ENCODE assay signal across 33 mouse cellular contexts in the genomic region with DNA sequence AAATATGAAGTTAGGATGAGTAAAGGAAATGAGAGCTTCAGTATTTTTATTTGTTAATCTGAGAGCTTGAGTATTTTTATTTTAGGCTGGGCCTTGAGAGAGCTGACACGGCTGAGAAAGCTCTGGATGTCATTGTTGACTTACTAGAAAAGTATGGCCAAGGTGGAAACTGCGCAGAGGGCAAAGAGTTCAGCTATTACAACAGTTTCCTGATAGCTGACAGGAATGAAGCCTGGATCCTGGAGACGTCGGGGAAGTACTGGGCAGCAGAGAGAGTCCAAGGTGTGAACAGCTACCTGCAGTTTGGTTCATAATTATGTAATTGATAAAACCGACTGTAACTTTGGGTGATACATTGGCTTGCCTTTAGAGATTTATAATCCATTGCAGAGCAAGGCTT. TPM values are rescaled to one million over a fixed set of nuclear protein-coding genes. Genes with fewer than 3 reads are reported as not detected.
"Had no signal": no experiment of that assay in that cellular context is flagged by ENCODE, and none has a peak within 500 bp of the region (broad histone marks: within the 10 kb centered on the region; RNA-seq: fewer than 3 reads in every experiment).

No protein-coding gene starts in this region.

- ATAC-seq: forebrain, embryonic 13.5 days; forebrain, embryonic 14.5 days; forebrain, embryonic 15.5 days; forebrain, embryonic 16.5 days; forebrain, postnatal 0 days had no signal

- DNase-seq: cerebellum, adult 2 months; cerebellum, adult 8-10 months; cerebellum, adult 9-10 months; cerebellum, adult 9-11 months; cerebellum, postnatal 10 days; cerebellum, postnatal 25 days; cerebellum, postnatal 36 days; embryo, embryonic 11 days; forebrain, postnatal 0 days; gastrocnemius, adult 2 months; gastrocnemius, postnatal 10 days; gastrocnemius, postnatal 14 days; gastrocnemius, postnatal 25 days; gastrocnemius, postnatal 36 days; heart, adult 11 months; heart, adult 18-20 months; heart, adult 2 months had no signal

- H3K4me3 ChIP-seq: embryonic facial prominence, embryonic 10.5 days; embryonic facial prominence, embryonic 12.5 days; embryonic facial prominence, embryonic 13.5 days; embryonic facial prominence, embryonic 15.5 days; erythroblast, embryonic 14.5 days; forebrain, embryonic 10.5 days; forebrain, embryonic 12.5 days; forebrain, embryonic 13.5 days; forebrain, embryonic 15.5 days; gastrocnemius, adult 2 months; heart, adult 2 months had no signal

- H3K4me2 ChIP-seq: embryonic facial prominence, embryonic 12.5 days; embryonic facial prominence, embryonic 13.5 days; embryonic facial prominence, embryonic 15.5 days; forebrain, embryonic 12.5 days; forebrain, embryonic 13.5 days; forebrain, embryonic 15.5 days had no signal

- H3K9me3 ChIP-seq: embryonic facial prominence, embryonic 10.5 days; embryonic facial prominence, embryonic 12.5 days; embryonic facial prominence, embryonic 13.5 days; embryonic facial prominence, embryonic 15.5 days; forebrain, embryonic 10.5 days; forebrain, embryonic 12.5 days; forebrain, embryonic 13.5 days; forebrain, embryonic 15.5 days had no signal

- H3K9ac ChIP-seq: embryonic facial prominence, embryonic 12.5 days; embryonic facial prominence, embryonic 13.5 days; embryonic facial prominence, embryonic 15.5 days; forebrain, embryonic 12.5 days; forebrain, embryonic 13.5 days; forebrain, embryonic 15.5 days; forebrain, postnatal 0 days had no signal

- H3K36me3 ChIP-seq: embryonic facial prominence, embryonic 12.5 days; forebrain, embryonic 12.5 days; forebrain, embryonic 15.5 days had no signal

- H3K4me1 ChIP-seq: embryonic facial prominence, embryonic 10.5 days; embryonic facial prominence, embryonic 12.5 days; embryonic facial prominence, embryonic 13.5 days; embryonic facial prominence, embryonic 15.5 days; forebrain, embryonic 12.5 days; forebrain, embryonic 13.5 days; forebrain, embryonic 15.5 days had no signal

- H3K27ac ChIP-seq: embryonic facial prominence, embryonic 10.5 days; embryonic facial prominence, embryonic 12.5 days; embryonic facial prominence, embryonic 13.5 days; embryonic facial prominence, embryonic 15.5 days; forebrain, embryonic 10.5 days; forebrain, embryonic 12.5 days; forebrain, embryonic 13.5 days; forebrain, embryonic 15.5 days; gastrocnemius, adult 2 months; heart, adult 2 months had no signal

- H3K27me3 ChIP-seq: embryonic facial prominence, embryonic 12.5 days; embryonic facial prominence, embryonic 13.5 days; embryonic facial prominence, embryonic 15.5 days; forebrain, embryonic 12.5 days; forebrain, embryonic 13.5 days; forebrain, embryonic 15.5 days had no signal

RNA-seq across cellular contexts. Expression of a gene that starts 47.5 kb away (rescaled TPM):
- total RNA-seq: gastrocnemius, adult 18-20 months; gastrocnemius, adult 2 months; gastrocnemius, adult 8-10 months; gastrocnemius, postnatal 14 days; gastrocnemius, postnatal 25 days; gastrocnemius, postnatal 36 days; gastrocnemius, postnatal 4 days; granulocyte monocyte progenitor cell, adult 5-6 weeks; heart, adult 18-20 months; heart, adult 2 months had no signal
- polyA plus RNA-seq: erythroblast, embryonic 14.5 days; gonadal fat pad, adult 2 months; heart, adult 2 months had no signal
